Mouse (Mus musculus): ENCODE measurements around the gene Ltc4s.

The Ltc4s gene

GRCm38 (mm10) chr11:50238324-50238723, at the start of gene Ltc4s:
TSS of gene Ltc4s (minus strand) at chr11:50238616.
- DNase-seq = peak; percentile 98

- peak; percentile 19 for DNase-seq
Observed at GRCm38 (mm10) chr11:50286428-50286827, 48.0 kb upstream of the Ltc4s start.

GRCm38 (mm10) chr11:50285696-50286095, 47.3 kb upstream of the Ltc4s start:
- peak; percentile 89 for DNase-seq

- DNase-seq = peak; percentile 79
Observed at GRCm38 (mm10) chr11:50285263-50285662, 46.8 kb upstream of the Ltc4s start.

- DNase-seq = peak; percentile 57
Observed at GRCm38 (mm10) chr11:50280053-50280452, 41.6 kb upstream of the Ltc4s start.

- peak; percentile 33 for DNase-seq
Observed at GRCm38 (mm10) chr11:50279005-50279404, 40.6 kb upstream of the Ltc4s start.

GRCm38 (mm10) chr11:50277706-50278105, 39.3 kb upstream of the Ltc4s start:
- DNase-seq = peak; percentile 77

- peak; percentile 30 for DNase-seq
Observed at GRCm38 (mm10) chr11:50277025-50277424, 38.6 kb upstream of the Ltc4s start.

- DNase-seq = peak; percentile 95
Observed at GRCm38 (mm10) chr11:50275568-50276151, 37.2 kb upstream of the Ltc4s start.

- DNase-seq = no peak
Observed at GRCm38 (mm10) chr11:50275077-50275476, 36.7 kb upstream of the Ltc4s start.

- peak; percentile 24 for DNase-seq
Observed at GRCm38 (mm10) chr11:50272819-50273218, 34.4 kb upstream of the Ltc4s start.

GRCm38 (mm10) chr11:50269885-50270284, 31.5 kb upstream of the Ltc4s start:
- DNase-seq = no peak

- DNase-seq = no peak
Observed at GRCm38 (mm10) chr11:50269163-50269562, 30.7 kb upstream of the Ltc4s start.

- DNase-seq = no peak
Observed at GRCm38 (mm10) chr11:50266997-50267396, 28.6 kb upstream of the Ltc4s start.

GRCm38 (mm10) chr11:50265931-50266330, 27.5 kb upstream of the Ltc4s start:
- DNase-seq = peak; percentile 96

- DNase-seq = no peak
Observed at GRCm38 (mm10) chr11:50263198-50263597, 24.8 kb upstream of the Ltc4s start.

GRCm38 (mm10) chr11:50262020-50262419, 23.6 kb upstream of the Ltc4s start:
- DNase-seq = peak; percentile 90

- DNase-seq = peak; percentile 91
Observed at GRCm38 (mm10) chr11:50258310-50258709, 19.9 kb upstream of the Ltc4s start.

GRCm38 (mm10) chr11:50256615-50257014, 18.2 kb upstream of the Ltc4s start:
- no peak for DNase-seq

GRCm38 (mm10) chr11:50254010-50254580, 15.7 kb upstream of the Ltc4s start:
- DNase-seq = peak; percentile 92

- DNase-seq = no peak
Observed at GRCm38 (mm10) chr11:50253393-50253792, 15.0 kb upstream of the Ltc4s start.

- DNase-seq = no peak
Observed at GRCm38 (mm10) chr11:50252684-50253265, 14.4 kb upstream of the Ltc4s start.

- peak; percentile 92 for DNase-seq
Observed at GRCm38 (mm10) chr11:50252166-50252565, 13.8 kb upstream of the Ltc4s start.

GRCm38 (mm10) chr11:50248473-50249171, 10.2 kb upstream of the Ltc4s start:
- no peak for DNase-seq
